Mouse (Mus musculus): ENCODE data around the gene Safb.

DNA sequence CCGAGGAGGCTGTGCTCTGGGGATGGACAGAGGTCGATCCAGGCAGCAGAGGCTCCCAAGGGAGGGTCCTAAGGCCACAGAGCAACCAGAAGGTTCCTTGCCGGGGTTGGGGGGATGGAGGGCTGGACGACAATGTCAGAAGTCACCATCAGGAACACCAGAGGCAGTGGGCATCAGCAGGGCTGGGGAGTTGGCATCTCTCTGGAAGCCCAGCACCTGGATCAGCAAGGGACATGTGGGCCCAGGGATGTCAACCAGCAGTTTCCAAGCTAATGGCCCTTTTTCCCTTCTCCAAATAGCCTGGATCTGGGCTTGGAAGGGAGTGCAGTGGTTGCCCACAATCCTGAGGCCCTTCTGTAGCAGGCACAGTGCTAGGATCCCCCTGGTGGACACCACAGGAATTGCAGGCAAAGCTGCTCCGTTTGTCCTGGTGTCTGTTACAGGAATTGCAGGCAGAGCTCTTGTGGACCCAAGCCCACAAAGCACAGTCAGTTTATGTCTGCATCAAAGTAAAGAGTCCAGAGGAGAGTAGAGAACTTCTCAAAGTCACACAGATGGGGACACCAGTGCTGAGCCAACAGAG, 31.8 kb upstream of the Safb start:
- no peak for TF ChIP-seq GATA1 (IDR thresholded peaks at IDR 0.05; ENCODE audit: borderline replicate concordance, low read length)
- TF ChIP-seq TAL1 (conservative IDR thresholded peaks at IDR 0.05; ENCODE audit: low read depth, low read length) = no peak
